Mouse (Mus musculus) midbrain, embryonic 13.5 days (tissue): Measurements from ENCODE around the gene Gm20894. TPM values are rescaled to one million over a fixed set of nuclear protein-coding genes. Genes with fewer than 3 reads are reported as not detected.
"Not testable (repeated sequence)": the region's sequence is repeated elsewhere in the genome, so short reads cannot be mapped to it uniquely, and the experiment has no call there.

Experiments
- ATAC-seq: fragments of 200-750 bp; cut with Nextera tagmentation; 2 replicates; pipeline ENCODE4 v1.8.0; 2017; ENCODE audit warnings: mild to moderate bottlenecking, moderate TSS enrichment, moderate library complexity
- H3K27ac ChIP-seq: fragments of 300-500 bp; sonication (generic); 2 replicates; pipeline ENCODE4 v1.5.1; 2015; ENCODE audit warnings: inconsistent platforms, mild to moderate bottlenecking, moderate library complexity
- H3K27me3 ChIP-seq: fragments of 300-500 bp; sonication (generic); 2 replicates; pipeline ENCODE4 v1.6.1; 2015; ENCODE audit warnings: mild to moderate bottlenecking, inconsistent platforms
- H3K36me3 ChIP-seq: fragments of 300-500 bp; sonication (generic); 2 replicates; pipeline ENCODE4 v1.6.1; 2015; ENCODE audit warnings: mild to moderate bottlenecking, inconsistent platforms
- H3K4me1 ChIP-seq: fragments of 300-500 bp; sonication (generic); replicated peaks from 2 replicates; pipeline ENCODE4 v1.6.1; 2015; ENCODE audit warnings: inconsistent platforms
- H3K4me2 ChIP-seq: fragments of 300-500 bp; sonication (generic); replicated peaks from 2 replicates; pipeline ENCODE4 v1.6.1; 2015; ENCODE audit warnings: moderate library complexity, mild to moderate bottlenecking, inconsistent platforms
- H3K4me3 ChIP-seq: fragments of 300-500 bp; sonication (generic); replicated peaks from 2 replicates; pipeline ENCODE4 v1.5.1; 2015; ENCODE audit warnings: mild to moderate bottlenecking, inconsistent platforms
- H3K9ac ChIP-seq: fragments of 300-500 bp; sonication (generic); replicated peaks from 2 replicates; pipeline ENCODE4 v1.6.1; 2015; ENCODE audit warnings: mild to moderate bottlenecking, inconsistent platforms
- H3K9me3 ChIP-seq: fragments of 300-500 bp; sonication (generic); 2 replicates; pipeline ENCODE4 v1.6.1; 2016; ENCODE audit warnings: mild to moderate bottlenecking, inconsistent platforms
- WGBS: fragments of 180-500 bp; shearing (Covaris S2); methylation state at CpG from one replicate; pipeline ENCODE4 v1.1.7; 2015; 5-methylcytosine and 5-hydroxymethylcytosine counted together
- polyA plus RNA-seq: library from polyadenylated mRNA; unstranded; fragments of >200 nt; fragmentation: Nextera tagmentation; extraction: Ambion mirVana; gene quantifications from 2 replicates; pipeline ENCODE4 v1.2.1, GENCODE M21; 2015

Gene Gm20894
- polyA plus RNA-seq, result not detected in 2 replicates

GRCm38 (mm10) chrY:28271412-28271811, at the start of gene Gm20894:
Gene Gm20894, minus strand, starts transcription at chrY:28271512.
- WGBS, result no CpG with 5 or more reads among the region's 5 CpGs
- not testable (repeated sequence) for H3K36me3 ChIP-seq

More at GRCm38 (mm10) chrY:28271412-28271811, at the start of gene Gm20894:
- not testable (repeated sequence) for H3K4me2 ChIP-seq, H3K4me1 ChIP-seq, ATAC-seq, H3K9me3 ChIP-seq, H3K4me3 ChIP-seq, H3K27ac ChIP-seq, H3K27me3 ChIP-seq, H3K9ac ChIP-seq
